Mouse (Mus musculus): ENCODE measurements around the gene Tmod2. TPM values are rescaled to one million over a fixed set of nuclear protein-coding genes. Genes with fewer than 3 reads are reported as not detected.

Tmod2 gene
- polyA plus RNA-seq, 1 experiment from 2014 or later = 21.1 TPM

DNA sequence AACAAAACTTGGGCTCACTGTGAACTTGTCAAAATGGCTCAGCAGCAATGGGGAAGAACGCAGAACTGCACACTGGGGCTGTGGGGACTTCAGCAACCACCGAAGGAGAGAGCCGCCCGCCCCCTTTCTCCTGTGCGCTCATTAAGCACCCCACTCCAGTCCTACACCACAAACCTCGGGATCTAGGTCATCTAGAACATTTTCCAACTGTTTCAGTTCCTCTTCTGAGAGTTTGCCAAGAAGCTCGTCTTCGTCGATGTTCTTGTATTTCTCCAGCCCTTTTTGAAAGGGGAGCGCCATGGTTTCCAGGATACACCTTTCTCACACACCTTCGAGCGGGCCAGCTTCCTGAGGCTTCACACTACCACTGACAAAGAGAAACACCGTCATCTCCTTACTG is 14.1 kb downstream of the Tmod2 start:
- H3K9me3 ChIP-seq (replicated peaks) = no peaks in the 10 kb centered on the region
- WGBS = 90% methylated on average over 13 of the region's 13 CpGs
- no peaks in the 10 kb centered on the region for H3K27me3 ChIP-seq (ENCODE audit: low read depth, poor library complexity, severe bottlenecking)
- no peak overlapping the region for H3K4me3 ChIP-seq
- H3K36me3 ChIP-seq = peaks cover 8% of the 10 kb centered on the region; the same call in 1 of the 2 replicates
- peaks cover 6% of the 10 kb centered on the region; the same call in 1 of the 2 replicates for H3K4me1 ChIP-seq
- H3K27ac ChIP-seq = no peak overlapping the region
- DNase-seq (ENCODE audit: low spot score) = no peak

DNA sequence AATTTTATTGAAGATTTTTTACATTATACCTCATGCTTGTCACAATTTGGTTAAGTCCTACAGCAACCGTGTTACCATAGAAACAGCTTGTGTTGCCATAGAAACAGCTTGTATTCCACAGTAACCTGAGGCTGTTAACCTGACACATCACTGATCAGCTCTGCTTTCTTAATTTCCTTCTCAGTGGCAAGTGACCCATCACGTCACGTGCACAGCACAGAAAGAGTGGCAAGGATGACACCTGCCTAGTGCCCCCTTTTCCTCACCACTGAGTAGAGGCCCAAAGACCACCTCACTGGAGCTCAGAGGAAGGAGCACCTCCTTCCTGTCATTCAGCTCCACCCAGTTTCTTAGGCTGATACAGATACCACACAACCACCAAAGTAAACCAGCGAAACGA is 17.6 kb downstream of the Tmod2 start:
- no peaks in the 10 kb centered on the region for H3K4me1 ChIP-seq
- H3K27ac ChIP-seq = no peak overlapping the region
- H3K4me3 ChIP-seq = no peak overlapping the region
- H3K9me3 ChIP-seq (replicated peaks) = no peaks in the 10 kb centered on the region
- H3K27me3 ChIP-seq (ENCODE audit: low read depth, poor library complexity, severe bottlenecking) = no peaks in the 10 kb centered on the region
- no peak for DNase-seq (ENCODE audit: low spot score)
- WGBS = 85% methylated on average over 5 of the region's 5 CpGs
- H3K36me3 ChIP-seq = peaks cover 24% of the 10 kb centered on the region

DNA sequence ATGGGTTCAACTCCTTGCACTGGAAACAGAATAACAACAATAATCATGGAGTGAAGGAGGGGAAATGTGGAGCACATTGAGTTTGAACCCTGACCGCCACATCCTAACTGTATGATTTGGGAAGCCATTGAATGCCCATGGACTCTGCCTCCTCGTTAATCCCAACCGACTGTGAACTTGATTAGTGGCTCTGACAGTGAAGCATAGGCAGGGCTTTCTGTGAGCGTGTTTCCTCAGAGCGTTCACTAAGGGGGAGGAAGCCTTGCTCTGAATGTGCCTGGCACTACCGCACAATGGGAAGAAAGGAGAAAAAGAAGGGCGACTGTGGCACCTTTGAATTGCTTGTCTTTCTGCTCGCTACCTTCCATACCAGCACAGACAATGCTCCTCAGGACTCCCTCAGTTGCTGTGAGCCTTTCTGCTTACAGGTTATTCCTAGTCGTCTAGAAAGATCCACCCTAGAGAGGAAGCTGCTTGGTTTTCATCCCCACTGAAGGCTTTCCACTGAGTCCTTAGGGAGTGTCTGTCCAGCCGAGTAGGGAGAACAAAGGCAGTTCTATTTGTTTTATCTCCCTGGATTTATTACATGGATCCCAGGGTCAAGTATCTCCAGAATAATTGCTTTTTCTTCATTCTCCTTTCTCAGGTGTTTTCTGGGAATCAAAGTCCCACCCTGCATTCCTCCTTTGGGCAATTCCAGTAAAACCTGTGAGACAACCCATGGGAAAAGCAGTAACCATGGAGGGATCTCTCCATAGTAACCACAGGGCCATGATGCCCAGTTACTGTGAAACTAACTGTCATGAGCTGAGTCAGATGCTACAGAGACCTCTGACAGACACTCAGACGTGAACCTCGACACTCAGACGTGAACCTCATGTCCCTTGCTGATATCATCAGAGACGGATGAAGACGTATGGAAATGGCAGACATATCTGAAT is 21.0 kb downstream of the Tmod2 start:
- H3K27me3 ChIP-seq (ENCODE audit: low read depth, poor library complexity, severe bottlenecking) = no peaks in the 10 kb centered on the region
- no peak for DNase-seq (ENCODE audit: low spot score)
- H3K36me3 ChIP-seq = peaks cover 33% of the 10 kb centered on the region
- H3K4me3 ChIP-seq = no peak overlapping the region
- no peaks in the 10 kb centered on the region for H3K9me3 ChIP-seq (replicated peaks)
- H3K27ac ChIP-seq = no peak overlapping the region
- no peaks in the 10 kb centered on the region for H3K4me1 ChIP-seq
- WGBS = 89% methylated on average over 15 of the region's 15 CpGs

DNA sequence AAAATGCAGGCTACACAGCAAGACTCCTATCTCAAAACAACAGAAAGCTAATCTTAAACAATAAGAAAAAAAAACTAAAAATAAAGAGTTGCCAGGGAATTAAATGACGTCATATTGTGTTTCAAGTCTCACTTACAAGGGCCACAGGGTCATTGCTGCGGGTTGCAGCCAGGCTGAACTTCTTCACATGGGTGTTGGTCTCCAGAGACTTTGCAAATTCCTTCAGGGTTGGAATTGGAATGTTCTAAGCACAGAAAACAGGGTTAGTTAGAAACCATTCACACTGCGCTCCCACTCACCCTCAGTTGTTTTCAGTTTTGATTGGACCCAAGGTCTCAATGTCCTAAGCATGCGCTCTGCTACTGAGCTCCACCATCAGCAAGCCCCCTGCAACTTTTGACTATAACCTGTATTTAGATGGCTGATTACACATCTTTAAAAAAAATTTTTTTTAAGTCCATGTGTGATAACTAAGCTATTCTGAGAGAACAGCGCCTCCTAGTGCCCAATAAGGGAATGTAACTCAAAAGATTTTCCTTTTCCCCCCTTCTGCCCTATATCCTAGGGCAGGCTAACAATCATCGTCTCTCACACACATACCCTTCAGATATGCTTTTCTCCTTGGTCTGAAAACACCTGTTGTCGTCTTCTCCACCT is 29.3 kb downstream of the Tmod2 start:
- H3K4me1 ChIP-seq = no peaks in the 10 kb centered on the region
- no peaks in the 10 kb centered on the region for H3K27me3 ChIP-seq (ENCODE audit: low read depth, poor library complexity, severe bottlenecking)
- no peak overlapping the region for H3K27ac ChIP-seq
- H3K9me3 ChIP-seq (replicated peaks) = no peaks in the 10 kb centered on the region
- DNase-seq (ENCODE audit: low spot score) = no peak
- WGBS = 53% methylated on average over 7 of the region's 7 CpGs
- H3K36me3 ChIP-seq = peaks cover 11% of the 10 kb centered on the region
- H3K4me3 ChIP-seq = no peak overlapping the region

DNA sequence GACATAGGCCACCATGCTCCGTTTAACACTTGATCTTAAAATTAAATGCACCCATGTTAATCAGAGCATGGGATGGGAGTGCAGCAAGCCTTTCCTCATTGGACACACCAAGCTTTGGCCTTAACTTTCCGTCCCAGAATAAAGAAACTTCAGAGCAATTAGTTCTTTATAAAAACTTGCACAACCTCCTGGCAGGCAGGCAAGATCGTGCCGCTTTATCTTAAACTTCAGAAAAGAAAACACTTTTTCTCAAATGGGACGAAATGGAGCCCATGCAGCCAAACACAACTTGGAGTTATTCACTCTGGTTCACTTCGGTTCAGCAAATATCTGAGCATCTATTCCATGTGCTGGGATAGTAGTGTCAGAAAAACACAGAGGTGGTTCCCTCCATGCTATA is 31.8 kb downstream of the Tmod2 start:
- H3K4me1 ChIP-seq = no peaks in the 10 kb centered on the region
- WGBS = 93% methylated on average over 6 of the region's 6 CpGs

DNA sequence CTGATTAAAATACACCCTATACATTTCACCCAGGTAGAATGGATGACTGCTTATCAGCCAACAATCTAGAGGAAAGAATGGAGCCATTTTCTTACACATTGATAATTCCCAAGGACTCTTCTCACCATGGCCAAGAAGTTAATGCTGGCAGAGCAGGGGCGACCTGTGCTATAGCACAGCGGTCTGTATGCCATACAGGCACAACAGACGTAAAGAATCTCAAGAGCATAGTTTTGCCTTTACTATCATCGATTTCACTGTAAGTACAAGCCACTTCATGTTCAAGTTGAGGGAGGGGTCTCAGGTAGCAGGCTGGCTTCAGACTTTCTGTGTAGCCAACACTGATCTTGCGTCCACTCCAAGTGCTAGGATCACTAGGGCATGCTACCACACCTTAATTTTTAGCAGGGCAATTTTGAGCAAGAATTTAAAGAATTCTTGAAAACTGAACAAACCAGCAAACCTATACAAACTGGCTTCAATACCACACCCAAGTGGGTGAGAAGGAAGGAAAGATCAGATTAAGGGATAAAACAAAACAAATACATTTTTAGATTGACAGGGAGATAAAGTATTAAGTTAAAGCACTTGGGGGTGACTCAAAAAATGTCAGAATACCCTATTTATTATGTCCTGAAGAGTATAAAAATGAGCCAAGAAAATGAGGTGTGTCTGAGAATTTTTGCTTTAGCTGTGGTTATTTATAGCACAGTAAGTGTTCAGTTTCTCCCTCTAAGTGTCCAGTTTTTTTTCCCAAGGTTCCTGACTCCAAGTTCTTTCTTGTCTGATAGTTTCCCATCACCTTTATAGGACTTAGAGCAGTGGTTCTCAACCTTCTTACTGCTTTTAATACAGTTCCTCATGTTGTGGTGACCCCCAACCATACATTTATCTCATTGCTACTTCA is 39.8 kb downstream of the Tmod2 start:
- Histone ChIP-seq H3K9me3 (replicated peaks) (no peaks in the 10 kb centered on the region), H3K36me3 (peaks cover 8% of the 10 kb centered on the region), H3K4me3 (no peak overlapping the region), H3K27ac (no peak overlapping the region), H3K4me1 (no peaks in the 10 kb centered on the region), H3K27me3 (ENCODE audit: low read depth, poor library complexity, severe bottlenecking) (no peaks in the 10 kb centered on the region)
- no peak for DNase-seq (ENCODE audit: low spot score)
- WGBS = 91% methylated on average over 5 of the region's 5 CpGs

More for the DNA sequence above, 31.8 kb downstream of the Tmod2 start:
- H3K4me3 ChIP-seq = no peak overlapping the region
- H3K9me3 ChIP-seq (replicated peaks) = no peaks in the 10 kb centered on the region
- H3K27me3 ChIP-seq (ENCODE audit: low read depth, poor library complexity, severe bottlenecking) = no peaks in the 10 kb centered on the region
- no peak for DNase-seq (ENCODE audit: low spot score)
- peaks cover 16% of the 10 kb centered on the region for H3K36me3 ChIP-seq
- no peak overlapping the region for H3K27ac ChIP-seq

DNA sequence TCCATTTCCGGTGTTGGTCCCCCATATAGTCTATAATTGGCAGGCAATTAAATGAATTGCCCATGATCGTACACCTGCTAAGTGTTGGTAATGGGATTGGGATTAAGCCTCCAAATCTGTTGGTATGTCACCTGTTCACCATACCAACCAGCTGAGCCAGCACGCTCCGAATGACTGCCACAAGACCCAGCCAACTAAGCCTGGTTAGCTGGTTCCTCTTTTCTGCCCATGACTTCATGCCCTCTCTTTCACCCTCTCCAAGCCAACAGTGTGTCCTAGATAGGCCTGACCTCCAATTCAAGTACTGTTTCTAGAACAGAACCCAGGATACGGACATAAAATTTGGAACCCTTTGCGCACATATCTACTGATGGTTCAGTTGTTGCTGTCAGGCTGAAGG is 42.7 kb downstream of the Tmod2 start:
- Histone ChIP-seq H3K4me1 (peaks cover 6% of the 10 kb centered on the region; the same call in 1 of the 2 replicates), H3K9me3 (replicated peaks) (no peaks in the 10 kb centered on the region), H3K36me3 (no peaks in the 10 kb centered on the region), H3K27ac (no peak overlapping the region), H3K27me3 (ENCODE audit: low read depth, poor library complexity, severe bottlenecking) (no peaks in the 10 kb centered on the region), H3K4me3 (no peak overlapping the region)
- 91% methylated on average over 6 of the region's 6 CpGs for WGBS
- no peak for DNase-seq (ENCODE audit: low spot score)

DNA sequence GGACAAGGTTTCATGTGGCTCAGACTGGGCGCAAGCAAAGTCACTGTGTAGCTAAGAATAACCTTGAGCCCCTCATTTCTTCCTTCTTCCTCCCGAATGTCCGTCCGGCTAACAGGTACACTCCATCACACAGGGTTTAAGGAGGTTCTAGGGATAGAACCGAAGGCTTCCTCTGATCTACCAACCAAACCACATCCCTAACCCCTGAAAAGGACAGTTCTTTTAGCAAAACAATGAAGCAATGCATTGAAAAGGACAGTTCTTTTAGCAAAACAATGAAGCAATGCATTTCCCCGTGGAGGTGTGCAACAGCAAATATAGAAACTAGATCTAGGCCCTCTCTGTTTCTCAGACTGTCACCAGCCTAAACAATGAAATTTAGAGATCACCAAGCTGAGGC is 46.2 kb downstream of the Tmod2 start:
- peaks cover 11% of the 10 kb centered on the region; the same call in 1 of the 2 replicates for H3K4me1 ChIP-seq
- WGBS = 88% methylated on average over 6 of the region's 6 CpGs
- H3K4me3 ChIP-seq = no peak overlapping the region
- no peaks in the 10 kb centered on the region for H3K27me3 ChIP-seq (ENCODE audit: low read depth, poor library complexity, severe bottlenecking)
- no peak overlapping the region for H3K27ac ChIP-seq
- no peaks in the 10 kb centered on the region for H3K36me3 ChIP-seq
- H3K9me3 ChIP-seq (replicated peaks) = no peaks in the 10 kb centered on the region
- DNase-seq (ENCODE audit: low spot score) = no peak

DNA sequence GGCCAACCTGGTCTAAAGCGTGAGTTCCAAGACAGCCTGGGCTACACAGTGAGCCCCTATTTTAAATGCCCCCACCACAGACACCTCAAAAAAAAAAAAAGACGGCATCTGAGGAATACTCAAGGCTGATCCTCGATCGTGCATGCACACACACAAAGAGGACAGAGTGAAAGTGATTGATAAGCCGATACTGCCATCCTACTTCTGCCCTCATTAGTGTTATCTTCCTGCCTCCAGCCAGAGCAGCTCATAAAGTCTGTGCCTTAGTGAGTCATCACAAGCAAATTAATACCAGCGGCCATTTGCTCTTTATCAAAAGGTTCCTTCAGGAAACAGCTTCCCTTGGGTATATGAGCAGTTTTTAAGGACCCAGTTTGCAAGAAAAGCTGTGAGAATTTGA is 47.5 kb downstream of the Tmod2 start:
- Histone ChIP-seq H3K36me3 (no peaks in the 10 kb centered on the region), H3K4me3 (no peak overlapping the region), H3K27me3 (ENCODE audit: low read depth, poor library complexity, severe bottlenecking) (no peaks in the 10 kb centered on the region), H3K27ac (no peak overlapping the region; the same call in 1 of the 2 replicates), H3K4me1 (peaks cover 11% of the 10 kb centered on the region; the same call in 1 of the 2 replicates), H3K9me3 (replicated peaks) (no peaks in the 10 kb centered on the region)
- DNase-seq (ENCODE audit: low spot score) = no peak
- 66% methylated on average over 6 of the region's 6 CpGs for WGBS

DNA sequence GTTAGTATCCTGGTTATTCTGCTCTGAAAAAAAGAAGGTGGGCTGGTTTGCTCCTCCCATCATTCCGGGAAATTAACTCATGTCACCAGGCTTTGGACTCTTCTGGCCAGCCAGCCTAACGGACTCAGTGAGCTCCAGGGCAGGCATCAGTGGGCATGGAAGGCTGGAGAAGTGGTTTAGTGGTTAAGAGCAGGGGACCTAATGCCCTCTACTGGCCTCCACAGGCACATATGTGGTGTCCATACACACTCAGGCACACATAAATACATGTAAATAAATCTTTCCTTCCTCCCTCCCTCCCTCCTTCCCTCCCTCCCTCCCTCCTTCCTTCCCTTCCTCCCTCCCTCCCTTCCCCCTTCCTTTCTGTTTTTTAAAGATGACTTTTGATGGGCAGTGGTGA is 47.9 kb downstream of the Tmod2 start:
- Histone ChIP-seq H3K36me3 (no peaks in the 10 kb centered on the region), H3K9me3 (replicated peaks) (no peaks in the 10 kb centered on the region), H3K4me3 (no peak overlapping the region), H3K27ac (no peak overlapping the region; the same call in 1 of the 2 replicates), H3K27me3 (ENCODE audit: low read depth, poor library complexity, severe bottlenecking) (no peaks in the 10 kb centered on the region), H3K4me1 (peaks cover 14% of the 10 kb centered on the region)
- no peak for DNase-seq (ENCODE audit: low spot score)
- 48% methylated on average over 2 of the region's 2 CpGs for WGBS

DNA sequence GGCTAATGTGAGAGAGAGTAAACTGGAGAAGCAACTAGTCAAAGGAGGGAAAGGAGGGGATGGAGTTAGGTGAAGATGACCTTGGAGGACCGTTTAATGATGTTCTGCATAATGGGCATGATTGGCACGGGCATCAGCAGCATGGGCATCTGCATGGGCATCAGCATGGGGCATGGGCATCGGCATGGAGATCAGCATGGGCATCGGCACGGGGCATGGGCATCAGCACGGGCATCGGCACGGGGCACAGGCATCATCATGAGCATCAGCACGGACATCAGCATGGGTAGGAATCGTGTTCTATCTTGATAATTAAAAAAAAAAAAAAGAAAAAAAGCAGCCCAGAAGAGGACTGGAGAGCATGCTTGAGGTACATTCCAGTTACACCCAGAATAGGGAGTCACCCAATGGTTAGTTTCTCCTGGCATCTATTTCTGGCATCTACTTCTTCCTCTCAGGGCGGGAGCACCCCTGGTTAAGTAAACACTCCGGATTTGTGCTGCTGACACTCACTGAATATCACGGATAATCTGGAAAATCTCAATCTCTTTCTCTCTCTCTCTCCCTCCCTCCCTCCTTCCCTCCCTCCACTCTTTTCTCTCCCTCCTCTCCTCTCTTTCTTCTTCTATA is 50.0 kb downstream of the Tmod2 start:
- Histone ChIP-seq H3K4me1 (peaks cover 21% of the 10 kb centered on the region), H3K9me3 (replicated peaks) (no peaks in the 10 kb centered on the region), H3K4me3 (no peak overlapping the region), H3K27ac (no peak overlapping the region), H3K27me3 (ENCODE audit: low read depth, poor library complexity, severe bottlenecking) (no peaks in the 10 kb centered on the region), H3K36me3 (no peaks in the 10 kb centered on the region)
- no peak for DNase-seq (ENCODE audit: low spot score)
- 86% methylated on average over 13 of the region's 13 CpGs for WGBS

DNA sequence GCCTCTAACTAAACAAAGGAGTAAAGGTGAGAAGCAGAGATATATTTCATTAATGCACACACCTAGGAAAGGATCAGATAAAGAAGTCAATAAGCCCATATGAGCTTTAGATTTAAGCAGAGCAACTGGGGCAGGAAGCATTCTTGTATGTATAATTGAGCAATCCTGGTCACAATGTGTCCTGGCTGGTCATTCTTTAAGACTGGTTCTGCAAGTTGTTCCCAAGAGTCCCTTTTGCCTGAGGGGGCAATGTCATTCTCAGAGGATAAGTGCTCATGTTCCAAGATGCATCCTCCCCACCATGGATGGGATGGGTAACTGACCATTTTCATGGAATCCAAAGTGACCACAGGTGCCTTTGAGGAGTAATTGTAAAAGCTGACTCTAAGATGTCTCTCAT is 50.8 kb downstream of the Tmod2 start:
- no peak overlapping the region for H3K4me3 ChIP-seq
- no peaks in the 10 kb centered on the region for H3K9me3 ChIP-seq (replicated peaks)
- no peaks in the 10 kb centered on the region for H3K27me3 ChIP-seq (ENCODE audit: low read depth, poor library complexity, severe bottlenecking)
- no peak overlapping the region for H3K27ac ChIP-seq
- H3K36me3 ChIP-seq = no peaks in the 10 kb centered on the region
- H3K4me1 ChIP-seq = peaks cover 21% of the 10 kb centered on the region
- no peak for DNase-seq (ENCODE audit: low spot score)

All from limb, embryonic 10.5 days (tissue).